Mouse (Mus musculus): ENCODE measurements around the gene 6430571L13Rik. TPM values are rescaled to one million over a fixed set of nuclear protein-coding genes. Genes with fewer than 3 reads are reported as not detected.

The 6430571L13Rik gene
- polyA plus RNA-seq, 2 experiments: 0.07 TPM; not detected in 1

DNA sequence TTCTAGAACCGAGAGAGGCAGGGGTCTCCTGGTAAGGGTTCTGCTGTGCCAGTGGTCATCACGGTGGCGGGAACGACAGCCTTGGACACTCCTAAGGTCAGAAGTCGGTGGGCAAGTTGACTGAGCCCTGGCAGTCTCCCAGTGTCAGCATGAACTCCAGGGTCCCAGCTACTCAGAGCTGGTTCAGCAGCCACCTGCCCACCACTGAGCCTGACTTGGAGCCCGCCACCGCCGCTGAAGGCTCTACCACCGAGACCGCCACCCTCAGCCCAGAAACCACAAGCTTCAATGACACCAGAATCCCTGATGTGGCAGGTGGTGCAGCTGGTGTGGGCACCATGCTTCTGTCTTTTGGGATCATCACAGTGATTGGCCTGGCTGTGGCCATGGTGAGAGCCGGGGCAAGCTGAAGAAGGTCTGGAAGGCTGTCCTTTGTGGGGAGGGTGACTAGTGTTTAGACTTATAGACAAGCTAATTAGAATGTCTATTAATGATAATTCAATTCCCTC lies 1.9 kb downstream of the 6430571L13Rik start:
- no peak overlapping the region for H3K9ac ChIP-seq (replicated peaks)
- TF ChIP-seq CTCF (IDR thresholded peaks at IDR 0.05; ENCODE audit: low read depth): no peak
- no peak for TF ChIP-seq EP300 (IDR thresholded peaks at IDR 0.05; ENCODE audit: low read depth)
- H3K27ac ChIP-seq: no peak overlapping the region
- H3K27me3 ChIP-seq (ENCODE audit: control insufficient read depth, insufficient read depth, low read length): peaks cover 9% of the 10 kb centered on the region
- WGBS (ENCODE audit: insufficient replicate concordance): 72% methylated on average over 11 of the region's 11 CpGs
- H3K4me1 ChIP-seq (replicated peaks; ENCODE audit: control insufficient read depth in 2 of 2, insufficient read depth in 2 of 2, low read length in 1 of 2): peaks cover 2 to 12% of the 10 kb centered on the region in 2 experiments; a peak in 1 of 4 replicates
- H3K36me3 ChIP-seq (replicated peaks; ENCODE audit: control insufficient read depth, insufficient read depth, low read depth): no peaks in the 10 kb centered on the region
- no peaks in the 10 kb centered on the region for H3K9me3 ChIP-seq (ENCODE audit: control insufficient read depth, low read length)
- H3K4me2 ChIP-seq (ENCODE audit: low read depth): no peak overlapping the region
- no peak for ATAC-seq (ENCODE audit: insufficient read depth)
- H3K4me3 ChIP-seq (ENCODE audit: insufficient read depth in 1 of 2, low read depth in 2 of 2, low read length in 2 of 2): no peak overlapping the region
- DNase-seq (ENCODE audit: low read depth in 3 of 3, low spot score in 3 of 3): no peak

DNA sequence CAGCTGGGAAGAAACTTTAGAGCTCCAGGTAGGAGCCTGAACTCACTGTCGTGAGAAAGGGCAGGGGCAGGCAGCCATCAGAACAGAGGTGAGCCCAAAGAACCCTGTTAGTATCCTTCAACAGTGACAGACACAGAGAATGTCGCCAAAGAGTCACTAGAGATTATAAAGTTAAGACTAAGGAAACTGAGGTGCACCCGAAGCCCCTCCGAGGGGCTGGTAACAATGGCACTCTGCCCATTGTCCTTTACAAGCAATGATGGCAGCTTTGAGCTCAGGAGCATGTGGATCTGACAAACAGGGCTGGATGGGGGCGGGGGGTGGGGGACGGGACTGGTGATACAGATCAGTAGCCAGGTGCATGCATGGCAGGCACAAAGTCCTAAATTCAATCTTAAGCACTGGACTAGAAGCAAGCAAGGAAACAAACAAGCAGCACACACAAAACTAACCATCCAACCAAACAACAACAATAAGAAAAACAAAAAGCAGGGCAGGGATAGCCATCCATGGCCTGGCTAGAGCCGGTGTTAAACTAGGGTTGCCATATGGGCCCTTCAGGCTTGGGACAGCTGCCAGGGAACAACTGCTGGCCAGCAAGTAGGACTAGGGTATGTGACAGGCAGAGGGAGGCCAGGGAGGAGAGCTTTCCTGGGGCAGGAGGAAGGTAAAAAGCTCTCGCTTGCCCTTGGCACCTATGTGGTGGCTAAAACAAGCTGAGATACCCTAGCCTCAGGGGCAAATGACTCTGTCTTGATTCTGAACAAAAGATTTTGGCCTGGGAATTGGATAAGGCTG lies 2.9 kb downstream of the 6430571L13Rik start:
- no peak overlapping the region for H3K4me2 ChIP-seq (ENCODE audit: low read depth)
- DNase-seq (ENCODE audit: low read depth in 3 of 3, low spot score in 3 of 3): no peak
- TF ChIP-seq EP300 (IDR thresholded peaks at IDR 0.05; ENCODE audit: low read depth) (no peak), CTCF (IDR thresholded peaks at IDR 0.05; ENCODE audit: low read depth) (no peak)
- no peak for ATAC-seq (ENCODE audit: insufficient read depth)
- H3K4me1 ChIP-seq (replicated peaks; ENCODE audit: control insufficient read depth in 2 of 2, insufficient read depth in 2 of 2, low read length in 1 of 2): peaks cover 0 to 12% of the 10 kb centered on the region in 2 experiments; a peak in 1 of 4 replicates
- no peak overlapping the region for H3K4me3 ChIP-seq (ENCODE audit: insufficient read depth in 1 of 2, low read depth in 2 of 2, low read length in 2 of 2)
- no peak overlapping the region for H3K9ac ChIP-seq (replicated peaks)
- 54% methylated on average over 8 of the region's 8 CpGs for WGBS (ENCODE audit: insufficient replicate concordance)
- peaks cover 9% of the 10 kb centered on the region for H3K27me3 ChIP-seq (ENCODE audit: control insufficient read depth, insufficient read depth, low read length)
- H3K27ac ChIP-seq: no peak overlapping the region
- no peaks in the 10 kb centered on the region for H3K36me3 ChIP-seq (replicated peaks; ENCODE audit: control insufficient read depth, insufficient read depth, low read depth)
- no peaks in the 10 kb centered on the region for H3K9me3 ChIP-seq (ENCODE audit: control insufficient read depth, low read length)

DNA sequence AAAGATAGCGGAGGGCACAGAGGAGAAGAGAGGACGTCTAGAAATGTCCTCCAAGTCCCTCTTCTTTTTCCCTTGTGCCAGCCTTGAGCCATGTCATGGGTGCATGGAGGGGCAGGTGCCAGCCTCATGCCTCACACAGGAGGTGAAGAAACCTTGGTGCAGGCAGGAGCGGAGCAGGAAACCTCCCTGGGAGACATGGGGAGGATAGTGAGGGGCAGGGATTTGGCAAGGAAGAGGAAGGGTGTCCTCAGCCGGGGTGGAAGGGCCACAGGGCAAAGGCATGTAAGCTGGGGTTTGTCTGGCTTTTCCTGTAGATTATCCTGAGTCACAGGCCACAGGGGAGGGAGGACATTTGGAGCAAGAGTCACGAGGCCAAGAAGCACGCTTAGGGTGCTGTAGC lies 3.6 kb downstream of the 6430571L13Rik start:
- DNase-seq (ENCODE audit: low read depth in 3 of 3, low spot score in 3 of 3): no peak
- no peak for TF ChIP-seq CTCF (IDR thresholded peaks at IDR 0.05; ENCODE audit: low read depth)
- TF ChIP-seq EP300 (IDR thresholded peaks at IDR 0.05; ENCODE audit: low read depth): no peak
- H3K36me3 ChIP-seq (replicated peaks; ENCODE audit: control insufficient read depth, insufficient read depth, low read depth): no peaks in the 10 kb centered on the region
- H3K4me3 ChIP-seq (ENCODE audit: insufficient read depth in 1 of 2, low read depth in 2 of 2, low read length in 2 of 2): no peak overlapping the region
- 48% methylated on average over 6 of the region's 6 CpGs for WGBS (ENCODE audit: insufficient replicate concordance)
- no peak overlapping the region for H3K9ac ChIP-seq (replicated peaks)
- H3K4me1 ChIP-seq (replicated peaks; ENCODE audit: control insufficient read depth in 2 of 2, insufficient read depth in 2 of 2, low read length in 1 of 2): 0 out of 4 replicates have a peak, but pooled peaks cover 0 to 6% of the 10 kb centered on the region in 2 experiments
- no peak overlapping the region for H3K4me2 ChIP-seq (ENCODE audit: low read depth)
- no peaks in the 10 kb centered on the region for H3K9me3 ChIP-seq (ENCODE audit: control insufficient read depth, low read length)
- no peak for ATAC-seq (ENCODE audit: insufficient read depth)
- peaks cover 9% of the 10 kb centered on the region for H3K27me3 ChIP-seq (ENCODE audit: control insufficient read depth, insufficient read depth, low read length)
- H3K27ac ChIP-seq: no peak overlapping the region

DNA sequence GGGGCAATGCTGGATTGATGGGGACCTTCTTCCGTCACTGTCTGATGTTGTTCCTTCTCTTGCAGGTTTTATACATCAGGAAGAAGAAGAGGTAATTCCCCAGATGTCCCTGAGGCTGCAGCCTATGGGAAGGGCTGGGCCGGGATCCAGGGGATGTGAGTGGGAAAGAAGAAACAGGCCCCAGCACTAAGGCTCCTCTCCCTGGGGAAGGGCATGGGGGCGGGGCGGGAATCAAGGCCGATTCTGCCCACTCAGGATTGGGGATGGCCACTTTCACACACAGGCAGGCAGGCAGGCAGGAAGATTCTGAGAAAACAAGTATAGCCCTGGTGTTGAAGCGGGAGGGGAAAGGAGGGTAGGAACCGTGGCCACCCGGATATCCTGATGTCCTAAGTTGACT lies 5.7 kb downstream of the 6430571L13Rik start:
- TF ChIP-seq EP300 (IDR thresholded peaks at IDR 0.05; ENCODE audit: low read depth): no peak
- TF ChIP-seq CTCF (IDR thresholded peaks at IDR 0.05; ENCODE audit: low read depth): no peak
- no peaks in the 10 kb centered on the region for H3K36me3 ChIP-seq (replicated peaks; ENCODE audit: control insufficient read depth, insufficient read depth, low read depth)
- no peak overlapping the region for H3K4me3 ChIP-seq (ENCODE audit: insufficient read depth in 1 of 2, low read depth in 2 of 2, low read length in 2 of 2)
- peaks cover 5% of the 10 kb centered on the region for H3K27me3 ChIP-seq (ENCODE audit: control insufficient read depth, insufficient read depth, low read length)
- H3K9ac ChIP-seq (replicated peaks): no peak overlapping the region
- no peaks in the 10 kb centered on the region for H3K4me1 ChIP-seq (replicated peaks; ENCODE audit: control insufficient read depth in 2 of 2, insufficient read depth in 2 of 2, low read length in 1 of 2)
- no peaks in the 10 kb centered on the region for H3K9me3 ChIP-seq (ENCODE audit: control insufficient read depth, low read length)
- DNase-seq (ENCODE audit: low read depth in 3 of 3, low spot score in 3 of 3): no peak
- H3K4me2 ChIP-seq (ENCODE audit: low read depth): no peak overlapping the region
- H3K27ac ChIP-seq: no peak overlapping the region
- 77% methylated on average over 8 of the region's 8 CpGs for WGBS (ENCODE audit: insufficient replicate concordance)
- no peak for ATAC-seq (ENCODE audit: insufficient read depth)

DNA sequence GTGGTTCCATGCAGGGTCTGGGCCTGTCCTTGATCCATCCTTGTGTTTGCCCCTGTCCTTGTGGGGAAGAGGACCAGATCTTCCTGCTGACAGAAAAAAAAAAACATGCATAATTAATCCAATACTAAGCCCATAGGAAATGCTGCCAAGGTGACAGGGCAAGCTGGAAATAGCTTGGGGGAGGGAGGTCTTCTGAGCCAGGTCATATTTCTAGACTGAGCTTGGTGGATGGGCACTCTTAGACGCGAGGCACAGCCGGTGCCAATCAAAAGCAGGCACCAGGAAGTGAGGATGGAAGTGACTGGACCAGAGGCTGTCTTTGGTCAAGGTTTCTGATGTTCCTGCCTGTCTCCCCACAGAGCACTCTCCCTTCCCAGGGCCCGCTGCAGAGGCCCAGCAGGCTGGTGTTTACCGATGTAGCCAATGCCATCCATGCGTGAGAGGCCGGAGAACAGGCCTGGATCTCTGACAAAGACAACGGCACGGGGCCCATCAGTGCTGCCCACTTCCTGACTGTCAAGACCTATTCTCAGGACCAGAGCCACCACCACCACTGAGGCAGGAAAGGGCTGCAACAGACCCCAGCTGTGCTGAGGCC lies 7.3 kb downstream of the 6430571L13Rik start:
- whole genome bisulfite sequencing (ENCODE audit: insufficient replicate concordance): 43% methylated on average over 9 of the region's 9 CpGs
- Histone ChIP-seq H3K36me3 (replicated peaks; ENCODE audit: control insufficient read depth, insufficient read depth, low read depth) (no peaks in the 10 kb centered on the region), H3K9me3 (ENCODE audit: control insufficient read depth, low read length) (no peaks in the 10 kb centered on the region), H3K4me2 (ENCODE audit: low read depth) (no peak overlapping the region), H3K27me3 (ENCODE audit: control insufficient read depth, insufficient read depth, low read length) (no peaks in the 10 kb centered on the region; the same call in 1 of the 2 replicates), H3K4me1 (replicated peaks; ENCODE audit: control insufficient read depth in 2 of 2, insufficient read depth in 2 of 2, low read length in 1 of 2) (no peaks in the 10 kb centered on the region), H3K9ac (replicated peaks) (no peak overlapping the region), H3K4me3 (ENCODE audit: insufficient read depth in 1 of 2, low read depth in 2 of 2, low read length in 2 of 2) (no peak overlapping the region), H3K27ac (no peak overlapping the region)
- no peak for DNase-seq (ENCODE audit: low read depth in 3 of 3, low spot score in 3 of 3)
- no peak for ATAC-seq (ENCODE audit: insufficient read depth)
- TF ChIP-seq EP300 (IDR thresholded peaks at IDR 0.05; ENCODE audit: low read depth) (no peak), CTCF (IDR thresholded peaks at IDR 0.05; ENCODE audit: low read depth) (no peak)

Data from liver, embryonic 14.5 days (tissue).